Mouse (Mus musculus) cerebral cortex, adult 2 months (tissue): ENCODE results near the gene Ptms.

ENCODE experiments used
- WGBS: fragments of 180-500 bp; shearing (Covaris S2); methylation state at CpG from one replicate; pipeline ENCODE4 v1.1.7; 2018; 5-methylcytosine and 5-hydroxymethylcytosine counted together

Ptms gene

GRCm38 (mm10) chr6:124919695-124920317 lies at the start of gene Ptms:
Ptms (minus strand) TSS chr6:124920103.
- WGBS: 2% methylated on average over 13 of the region's 13 CpGs

DNA sequence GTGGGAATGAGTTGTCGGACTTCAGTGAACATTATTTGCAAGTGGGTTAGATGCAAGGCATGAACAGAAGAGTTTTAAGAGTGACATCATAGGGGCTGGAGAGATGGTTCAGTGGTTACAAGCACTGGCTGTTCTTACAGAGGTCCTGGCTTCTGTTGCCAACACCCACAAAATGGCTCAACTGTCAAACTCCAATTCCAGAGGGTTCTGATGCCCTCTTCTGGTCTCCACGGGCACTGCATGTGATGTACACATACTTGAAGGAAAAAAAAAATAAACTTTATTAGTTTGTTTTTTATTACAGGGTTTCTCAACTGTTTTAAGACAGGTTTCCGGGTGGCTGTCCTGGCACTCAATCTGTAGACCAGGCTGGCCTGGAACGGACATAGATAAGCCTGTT lies 47.9 kb upstream of the Ptms start:
- WGBS: 69% methylated on average over 4 of the region's 4 CpGs

DNA sequence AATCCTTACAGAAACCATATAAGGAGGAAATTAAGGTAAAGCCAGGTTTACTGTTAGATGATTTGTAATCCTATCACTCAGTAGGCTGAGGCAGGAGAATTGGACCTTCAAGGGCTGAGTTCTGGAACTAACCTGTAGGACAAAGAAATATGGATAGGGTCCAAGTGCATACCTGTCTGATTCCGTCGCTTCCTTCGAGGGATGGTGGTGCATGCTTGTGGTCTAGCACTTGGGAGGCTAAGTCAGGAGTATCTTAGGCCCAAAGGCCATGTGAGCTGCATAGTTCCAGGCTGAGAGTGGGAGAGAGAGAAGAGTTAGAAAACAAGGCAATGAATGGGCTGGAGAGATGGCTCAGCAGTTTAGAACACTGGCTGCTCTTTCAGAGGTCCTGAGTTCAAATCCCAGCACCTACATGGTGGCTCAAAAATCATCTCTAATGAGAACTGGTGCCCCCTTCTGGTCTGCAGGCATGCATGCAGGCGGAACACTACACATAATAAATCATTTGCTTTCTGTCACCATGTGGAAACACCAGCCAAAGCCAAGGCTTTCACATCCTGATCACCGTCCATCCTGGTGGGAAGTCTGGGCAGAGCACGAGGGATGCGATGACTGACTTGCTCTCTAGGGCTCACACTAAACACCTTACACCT lies 46.7 kb upstream of the Ptms start:
- WGBS: 93% methylated on average over 7 of the region's 7 CpGs

DNA sequence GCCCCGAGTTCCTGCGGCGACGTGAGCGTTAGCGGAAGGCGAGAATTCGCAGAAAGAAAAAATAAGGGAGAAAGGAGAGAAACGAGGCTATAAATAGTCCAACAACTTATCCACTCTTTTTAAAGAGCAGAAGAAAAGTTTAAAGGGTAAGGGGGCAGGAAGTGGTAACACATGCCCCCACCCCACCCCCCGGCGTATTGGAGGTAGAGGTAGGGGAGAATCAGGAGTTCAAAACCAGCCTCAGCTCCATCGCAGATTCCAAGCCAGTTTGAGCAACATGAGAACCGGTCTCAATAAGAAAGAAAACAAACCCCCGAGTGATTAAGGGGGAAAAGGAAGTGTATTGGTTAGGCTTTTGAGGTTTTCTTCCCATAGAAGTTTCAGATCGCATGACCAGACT lies 45.8 kb upstream of the Ptms start:
- 6% methylated on average over 15 of the region's 15 CpGs for WGBS

GRCm38 (mm10) chr6:124965088-124965719 lies 45.3 kb upstream of the Ptms start, which contains the start of gene Cops7a:
Cops7a (minus strand) TSS chr6:124965538.
- WGBS: under 1% methylated on average over 68 of the region's 68 CpGs

DNA sequence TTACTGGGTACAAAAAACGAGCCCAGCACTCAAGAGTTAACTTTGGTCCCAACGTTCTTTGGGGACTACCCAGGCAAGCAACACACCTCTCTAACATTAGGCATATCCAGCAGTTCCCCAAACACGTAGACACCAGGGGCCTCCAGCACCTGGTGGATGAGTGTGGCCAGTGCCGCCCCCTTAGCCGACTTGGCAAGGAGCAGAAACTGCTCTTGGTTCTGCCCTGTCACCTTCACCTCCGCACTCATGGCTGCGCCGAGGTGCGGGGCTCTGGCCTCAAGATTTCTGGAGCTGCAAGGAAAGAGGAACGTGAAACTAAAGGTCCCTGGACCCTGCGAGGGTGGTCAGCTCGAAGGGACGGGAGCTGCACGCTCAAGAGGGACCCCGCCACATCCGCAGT lies 44.7 kb upstream of the Ptms start:
- 28% methylated on average over 16 of the region's 16 CpGs for WGBS

DNA sequence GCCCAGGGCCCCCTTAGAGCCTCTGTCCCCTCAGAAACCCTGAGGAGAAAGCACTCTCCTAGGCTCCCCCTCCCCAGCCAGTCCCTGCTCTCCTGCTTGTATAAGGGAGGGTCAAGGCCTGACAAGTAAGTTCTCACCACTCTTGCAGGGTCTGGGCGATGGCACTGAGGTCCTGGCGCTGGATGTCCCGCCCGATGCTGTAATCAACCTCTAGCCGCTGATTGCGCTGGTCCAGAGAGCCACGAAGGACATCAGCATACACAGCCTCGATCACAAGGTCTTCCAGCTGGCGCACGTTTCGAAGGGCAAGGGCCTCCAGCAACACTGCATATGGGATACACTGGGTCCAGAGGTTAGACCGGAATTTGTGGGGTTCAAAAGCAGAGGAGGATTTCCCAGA lies 41.1 kb upstream of the Ptms start:
- 96% methylated on average over 12 of the region's 12 CpGs for WGBS

DNA sequence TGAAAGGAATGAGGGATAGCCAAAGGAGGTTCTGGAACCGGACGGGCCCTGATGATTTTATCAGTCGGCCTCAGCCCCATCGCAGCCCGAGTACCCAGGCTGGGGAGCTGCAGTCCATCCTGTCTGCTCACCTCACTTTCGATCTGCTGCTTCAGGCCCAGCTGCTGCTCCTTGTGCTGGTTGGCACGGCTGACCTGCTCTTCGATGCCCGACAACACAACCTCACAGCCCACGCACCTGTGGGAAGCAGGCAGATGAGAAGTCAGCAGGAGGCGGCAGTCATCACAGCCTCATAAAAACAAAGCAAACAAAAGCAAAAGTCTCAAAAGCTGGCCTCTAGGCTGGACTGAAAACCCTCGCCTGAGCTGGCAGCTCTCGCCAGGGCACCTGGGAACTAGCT lies 40.1 kb upstream of the Ptms start:
- WGBS: 85% methylated on average over 13 of the region's 13 CpGs

- 72% methylated on average over 3 of the region's 3 CpGs for WGBS
Observed at GRCm38 (mm10) chr6:124958127-124958526, 38.2 kb upstream of the Ptms start.

DNA sequence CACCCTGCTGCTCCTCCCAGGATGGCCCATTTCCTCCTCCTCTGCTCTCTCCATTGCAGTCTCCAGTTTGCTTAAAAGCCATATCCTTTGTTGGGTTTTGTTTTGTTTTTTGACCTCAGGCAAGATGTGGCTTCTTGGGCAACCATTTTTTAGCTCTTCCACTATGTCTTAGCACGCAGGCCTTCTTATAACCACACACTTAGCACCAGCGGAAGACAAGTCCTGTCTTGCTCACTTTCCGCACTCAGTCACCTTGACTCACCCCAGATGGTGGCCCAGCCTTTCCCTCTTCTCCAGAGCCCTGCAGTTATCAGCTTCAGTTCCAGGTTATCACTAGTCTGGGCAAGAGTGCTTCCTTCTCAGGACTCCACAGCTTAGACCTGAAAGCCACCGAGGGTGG lies 35.3 kb upstream of the Ptms start:
- 96% methylated on average over 4 of the region's 4 CpGs for WGBS

- 93% methylated on average over 2 of the region's 2 CpGs for WGBS
Observed at GRCm38 (mm10) chr6:124953991-124954715, 34.2 kb upstream of the Ptms start.

GRCm38 (mm10) chr6:124943526-124943925 lies 23.6 kb upstream of the Ptms start:
- 72% methylated on average over 3 of the region's 3 CpGs for WGBS

DNA sequence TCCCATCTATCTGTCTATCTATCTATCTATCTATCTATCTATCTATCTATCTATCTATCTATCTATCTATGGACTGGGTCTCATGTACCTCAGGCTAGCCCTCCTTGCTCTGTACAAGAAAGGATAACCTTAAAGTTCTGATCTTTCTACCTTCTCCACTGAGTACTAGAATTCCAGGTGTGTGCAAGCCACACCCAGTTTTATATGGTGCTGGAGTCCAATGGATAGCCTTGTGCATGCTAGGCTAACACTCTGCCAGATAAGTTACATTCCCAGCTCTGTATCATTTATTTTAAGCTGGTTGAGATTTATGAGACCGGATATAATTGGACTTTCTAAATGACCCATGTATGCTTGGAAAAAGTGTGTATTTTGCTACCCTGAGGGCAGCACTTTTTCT lies 21.8 kb upstream of the Ptms start:
- 95% methylated on average over 1 of the region's 1 CpGs for WGBS

DNA sequence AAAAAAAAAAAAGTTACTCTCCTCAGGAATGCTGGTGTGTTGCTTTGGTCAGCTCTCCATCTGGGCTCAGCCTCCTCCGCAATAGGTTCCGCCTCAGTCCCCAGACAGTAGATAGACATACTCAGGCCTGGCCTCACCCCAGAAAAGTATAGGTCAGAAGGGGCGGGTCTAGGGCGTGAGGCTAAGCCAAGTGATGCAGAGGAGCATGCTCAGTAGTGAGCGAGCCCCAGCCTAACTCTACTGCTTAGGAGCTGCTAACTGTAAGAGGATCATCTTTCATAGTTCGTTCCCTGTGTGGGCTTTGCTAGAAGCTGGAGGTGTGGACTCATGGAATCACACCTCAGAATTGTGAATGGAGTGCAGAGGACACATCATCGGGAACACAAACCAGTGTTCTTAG lies 18.7 kb upstream of the Ptms start:
- 85% methylated on average over 7 of the region's 7 CpGs for WGBS

DNA sequence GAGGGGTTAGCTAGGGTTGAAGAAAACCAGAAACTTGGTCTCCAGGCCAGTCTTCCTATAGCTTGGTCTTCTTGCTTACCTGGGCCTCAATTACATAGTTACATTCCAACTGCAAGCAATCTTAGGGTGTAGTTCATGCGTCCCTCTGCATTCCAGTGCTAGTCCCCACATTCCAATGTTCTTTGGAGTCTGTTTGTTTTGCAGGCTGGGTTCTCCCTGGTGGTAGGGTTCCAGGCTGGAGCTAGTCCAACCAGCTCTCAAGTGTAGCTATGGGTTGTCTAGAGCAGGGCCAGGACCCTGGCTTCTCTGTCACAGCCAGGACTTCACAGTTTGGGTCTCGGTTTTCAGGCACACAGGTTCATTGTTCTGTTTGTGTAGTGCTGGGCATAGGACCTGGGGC lies 17.6 kb upstream of the Ptms start:
- 80% methylated on average over 2 of the region's 2 CpGs for WGBS

DNA sequence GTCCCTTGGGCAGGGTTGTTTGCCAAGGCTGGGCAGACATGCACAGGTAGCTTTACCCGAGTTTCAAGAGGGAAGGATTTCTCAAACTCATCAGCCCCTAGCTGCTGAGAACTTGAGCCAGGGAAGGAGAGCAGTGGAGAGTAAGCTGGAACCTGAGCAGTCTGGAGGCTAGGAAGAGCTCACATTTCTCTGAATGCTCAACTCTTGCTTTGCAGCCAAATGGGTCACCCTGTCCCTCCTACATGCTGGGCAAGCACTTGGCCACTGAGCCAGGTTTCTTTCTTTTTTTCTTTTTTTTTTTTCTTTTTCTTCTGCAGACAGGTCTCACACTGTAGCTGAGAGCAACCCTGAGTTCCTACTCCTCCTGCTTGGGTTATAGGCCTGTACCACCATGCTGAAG lies 16.8 kb upstream of the Ptms start:
- WGBS: 70% methylated on average over 1 of the region's 1 CpGs

DNA sequence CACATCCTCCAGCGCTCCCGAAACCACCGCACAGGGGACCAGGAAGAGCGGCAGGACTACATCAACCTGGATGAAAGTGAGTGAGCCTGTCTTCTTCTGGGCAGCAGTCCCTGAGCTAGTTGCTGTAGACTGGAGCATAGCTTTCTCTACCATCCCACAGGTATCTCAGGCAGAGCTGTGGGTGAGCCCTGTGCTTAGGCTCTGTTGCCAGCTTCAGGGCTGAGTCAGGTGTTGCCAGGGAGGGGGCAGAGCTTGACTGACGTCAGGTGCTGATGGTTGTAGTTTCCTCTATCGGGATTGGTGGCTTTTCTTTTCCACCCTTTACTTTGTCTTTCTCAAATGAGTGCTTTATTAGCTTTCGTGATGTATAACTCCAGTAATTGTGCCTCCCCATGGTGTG lies 14.8 kb upstream of the Ptms start:
- WGBS: 75% methylated on average over 7 of the region's 7 CpGs

GRCm38 (mm10) chr6:124933127-124933526 lies 13.2 kb upstream of the Ptms start:
- 62% methylated on average over 3 of the region's 3 CpGs for WGBS

- 32% methylated on average over 12 of the region's 12 CpGs for WGBS
Observed at GRCm38 (mm10) chr6:124932314-124932695, 12.4 kb upstream of the Ptms start.

DNA sequence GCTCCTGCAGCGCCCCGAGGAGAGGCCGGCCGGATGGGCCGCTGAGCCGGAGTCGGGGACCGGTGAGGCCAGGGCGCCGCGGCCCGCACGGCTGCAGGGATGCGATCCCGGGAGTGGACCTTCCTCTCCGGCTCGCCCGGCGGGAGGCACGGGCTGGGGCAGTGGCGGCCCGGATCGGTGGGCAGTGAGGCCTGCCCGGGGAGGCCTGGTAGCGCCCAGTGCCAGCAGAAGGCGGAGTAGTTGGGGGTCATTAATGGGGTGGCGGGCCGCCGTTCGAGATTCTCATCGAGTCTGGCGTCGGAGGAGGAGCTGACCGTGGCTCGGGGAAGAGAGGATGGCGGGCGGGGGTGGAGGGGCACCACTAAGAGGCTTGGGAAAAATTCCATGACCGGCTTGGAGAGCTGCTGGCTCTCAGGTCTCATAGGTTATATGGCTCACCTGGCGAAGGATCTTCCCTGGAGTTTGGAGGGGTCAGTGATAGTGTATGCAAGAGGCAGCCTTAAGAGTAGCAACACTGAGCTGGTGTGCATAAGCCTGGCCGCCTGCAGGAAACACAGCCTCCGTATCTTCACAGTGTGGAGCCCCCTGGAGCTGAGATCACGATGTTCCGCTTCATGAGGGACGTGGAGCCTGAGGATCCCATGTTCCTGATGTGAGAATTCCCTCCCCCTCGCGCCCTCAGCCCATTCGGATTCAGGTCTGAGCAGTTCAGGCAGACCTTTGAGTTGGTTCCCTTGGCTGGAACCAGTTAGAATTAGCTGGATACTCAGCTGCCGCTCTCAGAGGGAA lies 11.8 kb upstream of the Ptms start:
- WGBS: under 1% methylated on average over 47 of the region's 48 CpGs

DNA sequence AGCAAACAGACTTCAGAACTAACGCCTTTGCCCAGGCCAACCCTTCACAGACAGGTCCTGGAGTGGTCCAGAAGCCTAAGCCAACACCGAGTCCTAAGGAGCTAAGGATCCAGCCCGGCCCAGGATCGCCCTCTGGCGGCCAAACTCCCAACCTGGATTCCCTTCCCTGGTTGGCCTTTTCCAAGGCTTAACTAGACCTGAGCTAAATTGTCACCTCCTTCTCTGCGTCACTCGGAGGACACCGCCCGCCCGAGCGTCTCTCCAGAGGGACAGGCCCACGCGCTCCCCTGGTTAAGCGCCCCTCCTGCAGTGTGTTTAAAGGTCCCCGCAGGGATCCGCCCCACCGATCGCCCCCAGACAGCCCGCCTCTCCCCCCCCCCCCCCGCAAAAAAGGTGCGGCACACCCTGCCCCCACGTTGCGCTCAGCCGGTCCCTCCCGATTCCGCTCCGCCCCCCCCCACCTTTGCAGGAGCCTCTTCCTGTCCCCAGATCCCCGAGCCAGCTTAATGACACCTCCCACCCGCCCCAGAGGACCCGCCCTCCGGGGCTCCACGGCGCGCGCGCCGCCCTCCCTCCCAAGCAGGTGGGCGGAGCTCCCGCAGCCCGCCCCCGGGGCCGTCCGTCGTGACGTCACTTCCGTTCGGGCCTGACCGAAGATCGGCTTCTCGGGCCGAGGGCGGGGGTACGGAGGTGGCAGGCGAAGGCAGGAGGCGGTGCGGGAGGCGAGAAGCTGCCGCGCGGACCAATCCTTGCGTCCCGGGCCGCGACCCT lies 11.0 kb upstream of the Ptms start, which contains the start of gene Mlf2:
Gene Mlf2, plus strand, starts transcription at position 633 of the 771 bp plus-strand sequence.
- under 1% methylated on average over 55 of the region's 64 CpGs for WGBS
